Mouse (Mus musculus) intestine, embryonic 14.5 days (tissue): ENCODE measurements around the gene Med27. TPM values are rescaled to one million over a fixed set of nuclear protein-coding genes. Genes with fewer than 3 reads are reported as not detected.

Experiments used
- ATAC-seq: fragments of 200-750 bp; cut with Nextera tagmentation; replicated peaks from 2 replicates; pipeline ENCODE4 v1.8.0; 2017; ENCODE audit warnings: low read depth, moderate number of reproducible peaks, moderate TSS enrichment, moderate library complexity; ENCODE audit not compliant: low FRiP score, low TSS enrichment
- DNase-seq: peaks from one replicate; pipeline ENCODE4 v3.0.0-alpha.2; 2018; ENCODE audit warnings: low spot score
- H3K27ac ChIP-seq: fragments of 300-500 bp; sonication (generic); 2 replicates; pipeline ENCODE4 v1.5.1; 2014; ENCODE audit warnings: low read depth, mild to moderate bottlenecking, control low read depth
- H3K27me3 ChIP-seq: fragments of 300-500 bp; sonication (generic); replicated peaks from 2 replicates; pipeline ENCODE4 v1.6.1; 2014; ENCODE audit warnings: low read length, control low read depth; ENCODE audit not compliant: control insufficient read depth, insufficient read depth
- H3K36me3 ChIP-seq: fragments of 300-500 bp; sonication (generic); 2 replicates; pipeline ENCODE4 v1.6.1; 2014; ENCODE audit warnings: low read length, control low read depth; ENCODE audit not compliant: control insufficient read depth, insufficient read depth
- H3K4me1 ChIP-seq: fragments of 300-500 bp; sonication (generic); replicated peaks from 2 replicates; pipeline ENCODE4 v1.6.1; 2014; ENCODE audit warnings: low read length, control low read depth, mixed read lengths; ENCODE audit not compliant: control insufficient read depth, insufficient read depth
- H3K4me2 ChIP-seq: fragments of 300-500 bp; sonication (generic); 2 replicates; pipeline ENCODE4 v1.6.1; 2014; ENCODE audit warnings: low read length
- H3K4me3 ChIP-seq: fragments of 300-500 bp; sonication (generic); 2 replicates; pipeline ENCODE4 v1.5.1; 2014; ENCODE audit warnings: low read depth, low read length, control low read depth, mixed read lengths
- H3K9ac ChIP-seq: fragments of 300-500 bp; sonication (generic); 2 replicates; pipeline ENCODE4 v1.6.1; 2014; ENCODE audit warnings: mild to moderate bottlenecking, low read length
- H3K9me3 ChIP-seq: fragments of 300-500 bp; sonication (generic); 2 replicates; pipeline ENCODE4 v1.6.1; 2016; ENCODE audit warnings: low read length, control low read depth; ENCODE audit not compliant: control insufficient read depth
- WGBS: fragments of 180-500 bp; shearing (Covaris S2); extraction: QIAGEN DNeasy Blood & Tissue Kit; methylation state at CpG from one replicate; pipeline ENCODE4 v1.1.7; 2014; 5-methylcytosine and 5-hydroxymethylcytosine counted together
- polyA plus RNA-seq: library from polyadenylated mRNA; unstranded; fragments of >200 nt; fragmentation: Nextera tagmentation; extraction: Ambion mirVana; gene quantifications from 2 replicates; pipeline ENCODE4 v1.2.1, GENCODE M21; 2014

Gene Med27
- polyA plus RNA-seq, 1 experiment from 2014 or later: 48.2 TPM

- H3K4me3 ChIP-seq: no peak overlapping the region
- no peaks in the 10 kb centered on the region for H3K27me3 ChIP-seq
- ATAC-seq: no peak
- H3K27ac ChIP-seq: no peak overlapping the region
- no peak for DNase-seq
- no peak overlapping the region for H3K4me2 ChIP-seq
- no peaks in the 10 kb centered on the region for H3K4me1 ChIP-seq
- H3K9me3 ChIP-seq: no peaks in the 10 kb centered on the region
- WGBS: 91% methylated on average over 2 of the region's 2 CpGs
- no peak overlapping the region for H3K9ac ChIP-seq
- H3K36me3 ChIP-seq: no peaks in the 10 kb centered on the region
Measured at GRCm38 (mm10) chr2:29461841-29462240, 115.2 kb downstream of the Med27 start.

- Histone ChIP-seq H3K9ac (no peak overlapping the region), H3K36me3 (no peaks in the 10 kb centered on the region), H3K27ac (no peak overlapping the region), H3K4me1 (no peaks in the 10 kb centered on the region), H3K27me3 (no peaks in the 10 kb centered on the region), H3K9me3 (no peaks in the 10 kb centered on the region), H3K4me2 (no peak overlapping the region), H3K4me3 (no peak overlapping the region)
- no peak for DNase-seq
- ATAC-seq: no peak
- 80% methylated on average over 6 of the region's 6 CpGs for WGBS
Measured at GRCm38 (mm10) chr2:29463039-29463585, 116.5 kb downstream of the Med27 start.

GRCm38 (mm10) chr2:29464851-29465648, 118.4 kb downstream of the Med27 start:
- Histone ChIP-seq H3K27me3 (no peaks in the 10 kb centered on the region), H3K4me3 (no peak overlapping the region), H3K9ac (no peak overlapping the region), H3K4me2 (no peak overlapping the region), H3K4me1 (no peaks in the 10 kb centered on the region), H3K9me3 (no peaks in the 10 kb centered on the region), H3K27ac (no peak overlapping the region), H3K36me3 (no peaks in the 10 kb centered on the region)
- DNase-seq: no peak
- 66% methylated on average over 9 of the region's 9 CpGs for whole genome bisulfite sequencing
- no peak for ATAC-seq

- DNase-seq (no peak), ATAC-seq (no peak)
- H3K9ac ChIP-seq: no peak overlapping the region
- H3K4me1 ChIP-seq: no peaks in the 10 kb centered on the region
- H3K4me3 ChIP-seq: no peak overlapping the region
- WGBS: 74% methylated on average over 3 of the region's 3 CpGs
- H3K36me3 ChIP-seq: no peaks in the 10 kb centered on the region
- H3K27me3 ChIP-seq: no peaks in the 10 kb centered on the region
- no peaks in the 10 kb centered on the region for H3K9me3 ChIP-seq
- no peak overlapping the region for H3K4me2 ChIP-seq
- H3K27ac ChIP-seq: no peak overlapping the region
Measured at GRCm38 (mm10) chr2:29465649-29466137, 119.1 kb downstream of the Med27 start.

GRCm38 (mm10) chr2:29466396-29466795, 119.8 kb downstream of the Med27 start:
- 80% methylated on average over 4 of the region's 4 CpGs for WGBS
- Histone ChIP-seq H3K27ac (no peak overlapping the region), H3K36me3 (no peaks in the 10 kb centered on the region), H3K9ac (no peak overlapping the region), H3K4me1 (no peaks in the 10 kb centered on the region), H3K4me3 (no peak overlapping the region), H3K27me3 (no peaks in the 10 kb centered on the region), H3K9me3 (no peaks in the 10 kb centered on the region), H3K4me2 (no peak overlapping the region)
- DNase-seq: no peak
- ATAC-seq: no peak

DNA sequence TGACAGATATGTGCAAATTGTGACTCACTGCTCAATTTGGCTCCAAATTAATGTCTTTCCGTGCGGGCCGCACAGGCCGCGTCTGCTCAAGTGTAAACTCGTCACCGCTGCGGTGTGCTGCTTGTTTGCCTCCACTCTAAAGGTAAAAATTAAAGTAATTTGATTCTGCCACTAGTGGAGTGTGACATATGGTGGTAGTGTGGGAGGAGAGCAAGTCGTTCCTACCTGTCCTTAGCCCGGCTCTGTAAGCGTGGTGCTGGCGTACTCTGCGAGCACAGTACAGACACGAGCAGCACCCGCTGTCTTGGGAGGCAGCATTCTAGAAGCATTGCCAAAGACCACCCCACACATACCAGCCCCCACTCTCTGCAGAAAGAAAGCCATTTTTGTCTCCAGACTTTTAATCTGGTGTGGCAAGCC, 121.9 kb downstream of the Med27 start:
- no peak overlapping the region for H3K4me3 ChIP-seq
- no peaks in the 10 kb centered on the region for H3K9me3 ChIP-seq
- no peak overlapping the region for H3K9ac ChIP-seq
- 63% methylated on average over 15 of the region's 15 CpGs for WGBS
- no peaks in the 10 kb centered on the region for H3K36me3 ChIP-seq
- no peak overlapping the region for H3K27ac ChIP-seq
- H3K4me1 ChIP-seq: no peaks in the 10 kb centered on the region
- no peak overlapping the region for H3K4me2 ChIP-seq
- ATAC-seq: no peak
- H3K27me3 ChIP-seq: no peaks in the 10 kb centered on the region
- no peak for DNase-seq

GRCm38 (mm10) chr2:29472952-29473437, 126.4 kb downstream of the Med27 start:
- WGBS: 86% methylated on average over 4 of the region's 4 CpGs
- H3K27me3 ChIP-seq: no peaks in the 10 kb centered on the region
- ATAC-seq (no peak), DNase-seq (no peak)
- no peak overlapping the region for H3K9ac ChIP-seq
- no peak overlapping the region for H3K27ac ChIP-seq
- H3K4me3 ChIP-seq: no peak overlapping the region
- no peaks in the 10 kb centered on the region for H3K9me3 ChIP-seq
- H3K4me2 ChIP-seq: no peak overlapping the region
- no peaks in the 10 kb centered on the region for H3K36me3 ChIP-seq
- H3K4me1 ChIP-seq: no peaks in the 10 kb centered on the region

DNA sequence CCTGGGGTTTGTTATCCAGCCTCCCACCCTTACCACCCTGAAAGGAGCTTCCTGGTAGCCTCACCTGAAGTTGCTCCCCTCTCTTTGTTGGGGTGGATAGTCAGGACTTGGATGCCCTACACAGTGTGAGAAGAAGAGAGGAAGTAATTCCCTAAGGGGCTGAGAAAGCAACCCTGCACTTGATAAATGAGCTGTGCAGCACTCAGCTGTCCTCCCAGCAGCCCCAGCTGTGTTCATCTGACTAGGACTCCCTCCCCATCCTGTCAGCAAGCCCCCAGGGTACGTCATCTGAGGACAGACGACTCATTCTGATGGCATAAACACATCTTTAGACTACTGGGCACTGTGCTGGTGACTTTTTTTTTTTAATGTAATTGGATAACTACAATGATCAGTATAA, 127.3 kb downstream of the Med27 start:
- Histone ChIP-seq H3K27ac (no peak overlapping the region), H3K9ac (no peak overlapping the region), H3K4me1 (no peaks in the 10 kb centered on the region), H3K4me2 (no peak overlapping the region), H3K4me3 (no peak overlapping the region), H3K36me3 (no peaks in the 10 kb centered on the region), H3K9me3 (no peaks in the 10 kb centered on the region), H3K27me3 (no peaks in the 10 kb centered on the region)
- 36% methylated on average over 2 of the region's 2 CpGs for WGBS
- DNase-seq (no peak), ATAC-seq (no peak)
